Mouse (Mus musculus): ENCODE measurements at regions not wholly inside any gene's neighbourhood (a gene's known extent, or its start where the extent isn't known, plus 50 kb on each side); places are given as distances from the start of the nearest gene placed in this dataset.

- H3K27ac ChIP-seq (ENCODE audit: low read length): no peak overlapping the region
- H3K4me2 ChIP-seq (replicated peaks; ENCODE audit: low read depth, low read length): no peak overlapping the region
- no peaks in the 10 kb centered on the region for H3K4me1 ChIP-seq (ENCODE audit: insufficient read depth, low read length)
- H3K27me3 ChIP-seq (ENCODE audit: insufficient read depth, low read length): no peaks in the 10 kb centered on the region
- H3K36me3 ChIP-seq (ENCODE audit: insufficient read depth, low read length): no peaks in the 10 kb centered on the region
- no peak overlapping the region for H3K9ac ChIP-seq (replicated peaks; ENCODE audit: low read length)
- no peak for ATAC-seq (ENCODE audit: low FRiP score, low TSS enrichment)
- H3K9me3 ChIP-seq (ENCODE audit: low read length): no peaks in the 10 kb centered on the region
- WGBS: 77% methylated on average over 4 of the region's 4 CpGs
- H3K4me3 ChIP-seq (ENCODE audit: low read length): no peak overlapping the region
Observed at GRCm38 (mm10) chr12:46917286-46917685, 98.6 kb upstream of the Nova1 start.

- ATAC-seq (ENCODE audit: low FRiP score, low TSS enrichment): no peak
- H3K4me1 ChIP-seq (ENCODE audit: insufficient read depth, low read length): no peaks in the 10 kb centered on the region
- no peaks in the 10 kb centered on the region for H3K9me3 ChIP-seq (ENCODE audit: low read length)
- no peak overlapping the region for H3K4me2 ChIP-seq (replicated peaks; ENCODE audit: low read depth, low read length)
- H3K36me3 ChIP-seq (ENCODE audit: insufficient read depth, low read length): no peaks in the 10 kb centered on the region
- H3K4me3 ChIP-seq (ENCODE audit: low read length): no peak overlapping the region
- H3K27me3 ChIP-seq (ENCODE audit: insufficient read depth, low read length): no peaks in the 10 kb centered on the region
- whole genome bisulfite sequencing: 92% methylated on average over 3 of the region's 3 CpGs
- no peak overlapping the region for H3K27ac ChIP-seq (ENCODE audit: low read length)
- no peak overlapping the region for H3K9ac ChIP-seq (replicated peaks; ENCODE audit: low read length)
Observed at GRCm38 (mm10) chr12:46878164-46878563, 59.4 kb upstream of the Nova1 start.

DNA sequence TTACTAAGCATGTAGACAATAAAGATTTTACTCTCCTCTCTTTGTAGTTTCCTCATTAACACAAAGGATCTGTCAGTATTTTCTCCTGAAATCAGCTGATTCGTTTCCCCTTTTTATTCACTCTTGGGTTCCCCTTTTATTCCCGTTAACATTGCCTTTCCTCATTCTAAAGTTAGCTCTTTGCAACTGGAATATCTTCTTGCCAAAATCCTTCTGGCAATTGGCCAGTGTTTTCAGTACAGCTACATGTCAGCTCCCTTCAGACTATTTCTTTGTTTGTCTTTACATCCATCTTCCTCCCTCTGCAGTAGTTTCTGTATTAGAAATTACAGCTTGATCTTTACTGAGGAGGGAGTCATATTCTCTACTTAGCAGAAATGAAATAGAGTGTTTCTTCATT, 51.4 kb upstream of the Nova1 start:
- H3K27ac ChIP-seq (ENCODE audit: low read length): no peak overlapping the region
- no peaks in the 10 kb centered on the region for H3K9me3 ChIP-seq (ENCODE audit: low read length)
- no peak for ATAC-seq (ENCODE audit: low FRiP score, low TSS enrichment)
- no peak overlapping the region for H3K9ac ChIP-seq (replicated peaks; ENCODE audit: low read length)
- H3K4me1 ChIP-seq (ENCODE audit: insufficient read depth, low read length): no peaks in the 10 kb centered on the region
- H3K4me3 ChIP-seq (ENCODE audit: low read length): no peak overlapping the region
- WGBS: 55% methylated on average over 2 of the region's 2 CpGs
- no peak overlapping the region for H3K4me2 ChIP-seq (replicated peaks; ENCODE audit: low read depth, low read length)
- no peaks in the 10 kb centered on the region for H3K27me3 ChIP-seq (ENCODE audit: insufficient read depth, low read length)
- no peaks in the 10 kb centered on the region for H3K36me3 ChIP-seq (ENCODE audit: insufficient read depth, low read length)
